Mouse (Mus musculus): ENCODE results near the gene D10Jhu81e.

The D10Jhu81e gene

GRCm38 (mm10) chr10:78163241-78163640 is 6.3 kb downstream of the D10Jhu81e start:
- no peak for DNase-seq

GRCm38 (mm10) chr10:78162646-78163045 is 6.9 kb downstream of the D10Jhu81e start:
- no peak for DNase-seq

- DNase-seq: no peak
Measured at GRCm38 (mm10) chr10:78161096-78161495, 8.5 kb downstream of the D10Jhu81e start.

- no peak for DNase-seq
Measured at GRCm38 (mm10) chr10:78160369-78161095, 9.1 kb downstream of the D10Jhu81e start.

- DNase-seq: peak; percentile 82
Measured at GRCm38 (mm10) chr10:78159906-78160305, 9.7 kb downstream of the D10Jhu81e start.

GRCm38 (mm10) chr10:78159252-78159878 is 10.2 kb downstream of the D10Jhu81e start:
- peak; percentile 82 for DNase-seq

- no peak for DNase-seq
Measured at GRCm38 (mm10) chr10:78158041-78158440, 11.5 kb downstream of the D10Jhu81e start.

- no peak for DNase-seq
Measured at GRCm38 (mm10) chr10:78156926-78157325, 12.7 kb downstream of the D10Jhu81e start.

GRCm38 (mm10) chr10:78148834-78149766 is 20.5 kb downstream of the D10Jhu81e start:
- no peak for DNase-seq

- DNase-seq: no peak
Measured at GRCm38 (mm10) chr10:78147908-78148441, 21.6 kb downstream of the D10Jhu81e start.

GRCm38 (mm10) chr10:78143727-78144505 is 25.7 kb downstream of the D10Jhu81e start:
- no peak for DNase-seq

- DNase-seq: no peak
Measured at GRCm38 (mm10) chr10:78140843-78141242, 28.7 kb downstream of the D10Jhu81e start.

GRCm38 (mm10) chr10:78140251-78140600 is 29.4 kb downstream of the D10Jhu81e start:
- DNase-seq: no peak

- DNase-seq: no peak
Measured at GRCm38 (mm10) chr10:78139572-78140250, 29.9 kb downstream of the D10Jhu81e start.

- DNase-seq: no peak
Measured at GRCm38 (mm10) chr10:78138812-78139523, 30.6 kb downstream of the D10Jhu81e start.

- no peak for DNase-seq
Measured at GRCm38 (mm10) chr10:78137191-78137590, 32.4 kb downstream of the D10Jhu81e start.

- no peak for DNase-seq
Measured at GRCm38 (mm10) chr10:78135947-78136346, 33.6 kb downstream of the D10Jhu81e start.

GRCm38 (mm10) chr10:78134975-78135798 is 34.4 kb downstream of the D10Jhu81e start:
- peak; percentile 53 for DNase-seq

- no peak for DNase-seq
Measured at GRCm38 (mm10) chr10:78134400-78134799, 35.2 kb downstream of the D10Jhu81e start.

- DNase-seq: no peak
Measured at GRCm38 (mm10) chr10:78129998-78130397, 39.6 kb downstream of the D10Jhu81e start.

Measured in liver (tissue).